Mouse (Mus musculus) embryonic facial prominence, embryonic 11.5 days (tissue): ENCODE data around the gene Tex14. TPM values are rescaled to one million over a fixed set of nuclear protein-coding genes. Genes with fewer than 3 reads are reported as not detected.
"Not testable (repeated sequence)": the region's sequence is repeated elsewhere in the genome, so short reads cannot be mapped to it uniquely, and the experiment has no call there.

Experiments
- ATAC-seq: fragments of 200-750 bp; cut with Nextera tagmentation; replicated peaks from 2 replicates; pipeline ENCODE4 v1.8.0; 2017; ENCODE audit warnings: low read depth; ENCODE audit not compliant: insufficient number of reproducible peaks, low FRiP score, low TSS enrichment
- DNase-seq: peaks from one replicate; pipeline ENCODE4 v3.0.0-alpha.2; 2015; ENCODE audit warnings: low spot score
- H3K27ac ChIP-seq: fragments of 300-500 bp; sonication (generic); replicated peaks from 2 replicates; pipeline ENCODE4 v1.5.1; 2014; ENCODE audit warnings: mild to moderate bottlenecking, low read depth, low read length, control low read depth
- H3K27me3 ChIP-seq: fragments of 300-500 bp; sonication (generic); 2 replicates; pipeline ENCODE4 v1.6.1; 2014; ENCODE audit warnings: mild to moderate bottlenecking, low read length, moderate library complexity, mixed read lengths; ENCODE audit not compliant: control insufficient read depth, insufficient read depth
- H3K36me3 ChIP-seq: fragments of 300-500 bp; sonication (generic); replicated peaks from 2 replicates; pipeline ENCODE4 v1.6.1; 2014; ENCODE audit warnings: low read depth, mild to moderate bottlenecking, low read length, moderate library complexity, mixed read lengths; ENCODE audit not compliant: control insufficient read depth, insufficient read depth
- H3K4me1 ChIP-seq: fragments of 300-500 bp; sonication (generic); 2 replicates; pipeline ENCODE4 v1.6.1; 2014; ENCODE audit warnings: low read length, mixed read lengths; ENCODE audit not compliant: control insufficient read depth, insufficient read depth
- H3K4me2 ChIP-seq: fragments of 300-500 bp; sonication (generic); 2 replicates; pipeline ENCODE4 v1.6.1; 2014; ENCODE audit warnings: low read depth, mild to moderate bottlenecking, control low read depth, low read length, moderate library complexity
- H3K4me3 ChIP-seq: fragments of 300-500 bp; sonication (generic); 2 replicates; pipeline ENCODE4 v1.5.1; 2014; ENCODE audit warnings: low read depth, low read length, control low read depth
- H3K9ac ChIP-seq: fragments of 300-500 bp; sonication (generic); replicated peaks from 2 replicates; pipeline ENCODE4 v1.6.1; 2014; ENCODE audit warnings: mild to moderate bottlenecking, control low read depth, low read length
- H3K9me3 ChIP-seq: fragments of 300-500 bp; sonication (generic); replicated peaks from 2 replicates; pipeline ENCODE4 v1.6.1; 2016; ENCODE audit warnings: mild to moderate bottlenecking, low read length, inconsistent platforms, mixed read lengths; ENCODE audit not compliant: control insufficient read depth
- WGBS: fragments of 180-500 bp; shearing (Covaris S2); extraction: QIAGEN DNeasy Blood & Tissue Kit; methylation state at CpG from one replicate; pipeline ENCODE4 v1.1.7; 2014; 5-methylcytosine and 5-hydroxymethylcytosine counted together
- polyA plus RNA-seq: library from polyadenylated mRNA; unstranded; fragments of >200 nt; fragmentation: Nextera tagmentation; extraction: Ambion mirVana; gene quantifications from 2 replicates; pipeline ENCODE4 v1.2.1, GENCODE M21; 2014

Gene Tex14
- polyA plus RNA-seq, 1 experiment from 2014 or later: 0.80 TPM

DNA sequence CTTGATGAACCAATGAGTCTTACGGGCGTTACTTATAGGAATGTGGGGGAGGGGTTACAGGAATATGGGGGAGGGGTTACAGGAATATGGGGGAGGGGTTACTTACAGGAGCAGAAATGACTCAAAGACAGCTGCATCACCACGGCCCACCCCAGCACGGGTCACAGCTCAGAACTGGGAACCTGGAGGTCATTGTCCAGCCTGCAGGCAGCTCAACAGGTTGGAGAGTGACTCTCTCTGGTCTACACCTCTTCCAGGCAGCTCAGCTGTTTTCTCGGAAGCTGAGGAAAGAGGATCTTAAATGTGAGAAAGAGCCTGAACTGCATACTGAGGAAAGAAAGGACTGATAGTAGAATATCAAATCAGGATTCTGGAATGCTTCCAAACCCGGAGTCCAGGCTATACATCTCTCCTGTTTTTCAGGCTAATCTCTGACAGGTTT is 16.9 kb downstream of the Tex14 start:
- no peak for ATAC-seq
- H3K36me3 ChIP-seq: no peaks in the 10 kb centered on the region
- H3K4me1 ChIP-seq: no peaks in the 10 kb centered on the region
- no peaks in the 10 kb centered on the region for H3K9me3 ChIP-seq
- H3K27ac ChIP-seq: no peak overlapping the region
- H3K4me2 ChIP-seq: peak overlapping the region; percentile 0; the same call in 1 of the 2 replicates
- H3K27me3 ChIP-seq: no peaks in the 10 kb centered on the region
- H3K4me3 ChIP-seq: no peak overlapping the region
- WGBS: 20% methylated on average over 6 of the region's 6 CpGs
- peak overlapping the region; percentile 0; the same call in 1 of the 2 replicates for H3K9ac ChIP-seq
- DNase-seq: peak; percentile 49

DNA sequence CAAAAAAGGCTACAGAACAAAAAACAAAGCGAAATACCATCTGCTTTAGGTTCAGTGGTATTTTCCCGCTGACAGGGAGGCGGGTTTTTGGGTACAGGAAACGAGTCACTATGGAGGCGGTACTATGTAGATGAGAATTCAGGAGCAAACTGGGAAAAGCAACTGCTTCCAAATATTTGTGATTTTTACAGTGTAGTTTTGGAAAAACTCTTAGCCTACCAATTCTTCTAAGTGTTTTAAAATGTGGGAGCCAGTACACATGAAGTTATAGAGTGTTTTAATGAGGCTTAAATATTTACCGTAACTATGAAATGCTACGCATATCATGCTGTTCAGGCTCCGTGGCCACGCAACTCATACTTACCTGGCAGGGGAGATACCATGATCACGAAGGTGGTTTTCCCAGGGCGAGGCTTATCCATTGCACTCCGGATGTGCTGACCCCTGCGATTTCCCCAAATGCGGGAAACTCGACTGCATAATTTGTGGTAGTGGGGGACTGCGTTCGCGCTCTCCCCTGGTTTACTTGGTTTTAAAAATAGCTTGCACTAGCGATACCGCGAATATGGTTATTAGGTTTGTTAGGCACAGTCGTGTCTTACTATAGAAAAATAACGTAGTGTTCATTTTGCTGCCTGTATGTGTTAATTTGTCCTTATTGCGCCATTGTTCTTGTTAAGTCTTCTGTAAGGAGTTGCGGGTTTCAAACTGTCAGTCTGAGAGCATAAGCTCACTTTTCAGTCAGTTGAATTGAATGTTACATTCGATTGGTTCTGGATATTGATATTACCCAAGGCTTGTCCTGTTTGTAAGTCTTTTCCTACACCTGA is 17.9 kb downstream of the Tex14 start:
- Histone ChIP-seq H3K4me2 (peak overlapping the region; percentile 0; the same call in 1 of the 2 replicates), H3K9ac (no peak overlapping the region), H3K9me3 (no peaks in the 10 kb centered on the region), H3K4me3 (no peak overlapping the region), H3K27me3 (no peaks in the 10 kb centered on the region), H3K4me1 (no peaks in the 10 kb centered on the region), H3K36me3 (no peaks in the 10 kb centered on the region), H3K27ac (0 out of 2 replicates have a peak overlapping the region, but pooled peaks have one; percentile 49)
- WGBS: under 1% methylated on average over 25 of the region's 26 CpGs
- DNase-seq (peak; percentile 93), ATAC-seq (peak; percentile 79)

DNA sequence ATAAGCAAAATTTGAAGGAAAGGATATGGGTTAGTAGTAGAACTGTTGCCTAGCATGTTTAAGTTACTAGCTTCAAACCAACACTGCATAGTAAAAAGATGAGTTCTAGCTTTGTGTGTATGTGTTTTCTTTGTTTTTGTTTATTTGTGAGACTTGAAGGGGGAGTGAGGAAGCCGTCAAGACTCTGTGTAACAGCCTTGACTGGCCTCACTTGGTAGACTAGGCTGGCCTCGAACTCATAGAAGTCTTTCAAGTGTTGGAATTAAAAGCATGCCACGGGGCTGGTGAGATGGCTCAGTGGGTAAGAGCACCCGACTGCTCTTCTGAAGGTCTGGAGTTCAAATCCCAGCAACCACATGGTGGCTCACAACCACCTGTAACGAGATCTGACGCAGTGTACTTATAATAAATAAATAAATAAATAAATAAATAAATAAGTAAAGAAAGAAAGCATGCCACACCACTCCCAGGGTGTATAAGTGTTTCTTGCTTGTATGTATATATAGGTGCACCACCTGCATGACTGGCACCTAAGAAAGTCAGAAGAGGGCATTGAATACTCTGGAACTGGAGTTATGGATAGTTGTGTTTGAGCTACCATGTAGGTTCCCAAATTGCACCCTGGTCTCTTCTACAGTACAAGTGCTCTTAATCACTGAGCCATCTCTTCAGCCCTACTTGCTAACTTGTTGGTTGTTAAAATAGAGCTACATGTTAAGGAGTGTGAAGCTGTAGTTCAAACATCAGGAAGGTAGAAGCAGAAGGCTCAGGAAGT is 18.9 kb downstream of the Tex14 start:
- 45% methylated on average over 6 of the region's 6 CpGs for WGBS
- Histone ChIP-seq H3K27me3 (no peaks in the 10 kb centered on the region), H3K36me3 (no peaks in the 10 kb centered on the region), H3K9me3 (no peaks in the 10 kb centered on the region), H3K4me2 (no peak overlapping the region), H3K9ac (no peak overlapping the region), H3K4me3 (no peak overlapping the region), H3K27ac (0 out of 2 replicates have a peak overlapping the region, but pooled peaks have one; percentile 28), H3K4me1 (no peaks in the 10 kb centered on the region)
- DNase-seq (no peak), ATAC-seq (no peak)

DNA sequence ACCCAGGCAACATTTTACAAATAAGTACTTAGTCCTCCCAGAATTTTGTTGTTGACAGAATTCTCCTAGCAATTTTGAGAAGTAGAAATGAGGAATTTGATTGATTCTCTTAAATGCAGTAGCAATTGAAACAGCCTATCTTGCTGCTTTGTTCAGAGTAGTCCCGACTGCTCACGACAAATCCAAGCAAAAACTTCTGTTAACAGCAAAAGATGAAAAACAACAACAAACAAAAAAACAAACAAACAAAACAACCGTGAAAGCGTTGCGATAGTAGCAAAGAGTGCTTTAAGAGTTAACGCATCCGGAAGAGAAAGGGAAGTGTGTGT is 21.2 kb downstream of the Tex14 start:
- Histone ChIP-seq H3K9me3 (no peaks in the 10 kb centered on the region), H3K27me3 (no peaks in the 10 kb centered on the region), H3K36me3 (no peaks in the 10 kb centered on the region), H3K4me1 (no peaks in the 10 kb centered on the region), H3K9ac (peak overlapping the region; percentile 46; the same call in 1 of the 2 replicates), H3K4me2 (peak overlapping the region; percentile 19), H3K27ac (no peak overlapping the region), H3K4me3 (0 out of 2 replicates have a peak overlapping the region, but pooled peaks have one; percentile 11)
- WGBS: under 1% methylated on average over 7 of the region's 7 CpGs
- ATAC-seq (no peak), DNase-seq (no peak)

DNA sequence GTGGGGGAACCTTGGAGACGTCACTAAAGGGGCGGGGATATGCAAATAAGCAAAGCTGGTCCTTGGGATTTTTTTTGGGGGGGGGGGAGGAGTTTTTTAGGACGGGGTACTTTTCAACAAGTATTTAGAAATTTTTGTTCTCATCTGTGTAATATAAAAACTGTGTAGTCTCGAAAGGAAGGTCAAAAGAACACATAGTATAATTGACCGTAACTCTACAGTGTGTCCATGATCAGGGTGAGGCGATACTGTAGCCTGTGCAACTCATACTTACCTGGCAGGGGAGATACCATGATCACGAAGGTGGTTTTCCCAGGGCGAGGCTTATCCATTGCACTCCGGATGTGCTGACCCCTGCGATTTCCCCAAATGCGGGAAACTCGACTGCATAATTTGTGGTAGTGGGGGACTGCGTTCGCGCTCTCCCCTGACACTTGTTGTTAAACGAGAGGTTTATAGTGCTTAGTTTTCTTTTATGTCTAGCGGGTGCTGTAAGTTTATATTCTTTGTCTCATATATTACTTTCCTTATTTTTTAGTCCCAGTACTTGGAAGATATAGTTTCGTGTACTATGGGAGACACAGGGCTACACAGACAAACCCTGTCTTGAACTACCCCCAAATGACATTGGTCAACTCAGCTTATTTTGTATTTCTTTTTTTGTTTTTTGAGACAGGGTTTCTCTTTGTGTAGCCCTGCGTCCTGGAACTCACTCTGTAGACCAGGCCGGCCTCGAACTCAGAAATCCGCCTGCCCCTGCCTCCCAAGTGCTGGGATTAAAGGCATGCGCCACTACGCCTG is 21.8 kb downstream of the Tex14 start:
- Histone ChIP-seq H3K4me3 (0 out of 2 replicates have a peak overlapping the region, but pooled peaks have one; percentile 11), H3K27ac (0 out of 2 replicates have a peak overlapping the region, but pooled peaks have one; percentile 31), H3K9ac (peak overlapping the region; percentile 46; the same call in 1 of the 2 replicates), H3K4me2 (peak overlapping the region; percentile 19)
- not testable (repeated sequence) for H3K27me3 ChIP-seq, H3K36me3 ChIP-seq, H3K9me3 ChIP-seq, H3K4me1 ChIP-seq
- WGBS: under 1% methylated on average over 23 of the region's 24 CpGs
- ATAC-seq: peak; percentile 94
- DNase-seq: peak; percentile 92

DNA sequence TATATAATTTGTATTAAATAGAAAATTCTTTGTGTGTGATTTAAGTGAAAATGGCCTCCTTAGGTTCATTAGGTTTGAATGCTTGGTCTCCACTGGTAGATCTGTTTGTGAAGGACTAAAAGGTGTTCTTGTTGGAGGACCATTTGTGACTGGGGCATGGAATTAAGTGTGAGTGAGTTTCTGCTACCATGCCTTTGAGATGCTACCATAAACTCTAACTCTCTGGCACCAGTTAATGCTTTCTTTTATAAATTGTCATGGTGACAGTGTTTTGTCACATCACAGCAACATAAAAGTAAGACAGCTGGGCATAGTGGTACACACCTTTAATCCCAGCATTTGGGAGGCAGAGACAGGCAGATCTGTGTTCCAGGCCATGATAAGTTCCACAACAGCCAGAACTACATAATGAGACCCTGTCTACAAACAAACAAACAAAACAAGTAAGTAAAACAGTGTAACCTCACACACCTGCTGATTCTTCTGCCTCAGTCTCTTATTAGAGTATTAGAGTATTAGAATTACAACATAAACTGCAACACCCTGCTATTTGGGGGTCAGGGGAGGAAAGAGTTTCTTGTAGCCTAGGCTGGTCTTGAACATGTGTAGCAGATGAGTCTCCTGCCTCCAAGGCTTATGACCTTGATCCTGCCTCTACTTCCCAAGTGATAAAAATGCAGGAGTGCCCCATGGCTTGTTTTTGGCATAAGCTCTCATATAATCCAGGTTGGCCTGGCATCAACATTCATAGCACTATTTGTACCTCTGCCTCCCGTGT is 22.6 kb downstream of the Tex14 start:
- H3K27ac ChIP-seq: 0 out of 2 replicates have a peak overlapping the region, but pooled peaks have one; percentile 31
- H3K9ac ChIP-seq: no peak overlapping the region
- no peaks in the 10 kb centered on the region for H3K9me3 ChIP-seq
- no peaks in the 10 kb centered on the region for H3K36me3 ChIP-seq
- WGBS: 47% methylated on average over 1 of the region's 1 CpGs
- no peaks in the 10 kb centered on the region for H3K27me3 ChIP-seq
- no peak for DNase-seq
- H3K4me1 ChIP-seq: no peaks in the 10 kb centered on the region
- ATAC-seq: no peak
- H3K4me3 ChIP-seq: no peak overlapping the region
- no peak overlapping the region for H3K4me2 ChIP-seq

DNA sequence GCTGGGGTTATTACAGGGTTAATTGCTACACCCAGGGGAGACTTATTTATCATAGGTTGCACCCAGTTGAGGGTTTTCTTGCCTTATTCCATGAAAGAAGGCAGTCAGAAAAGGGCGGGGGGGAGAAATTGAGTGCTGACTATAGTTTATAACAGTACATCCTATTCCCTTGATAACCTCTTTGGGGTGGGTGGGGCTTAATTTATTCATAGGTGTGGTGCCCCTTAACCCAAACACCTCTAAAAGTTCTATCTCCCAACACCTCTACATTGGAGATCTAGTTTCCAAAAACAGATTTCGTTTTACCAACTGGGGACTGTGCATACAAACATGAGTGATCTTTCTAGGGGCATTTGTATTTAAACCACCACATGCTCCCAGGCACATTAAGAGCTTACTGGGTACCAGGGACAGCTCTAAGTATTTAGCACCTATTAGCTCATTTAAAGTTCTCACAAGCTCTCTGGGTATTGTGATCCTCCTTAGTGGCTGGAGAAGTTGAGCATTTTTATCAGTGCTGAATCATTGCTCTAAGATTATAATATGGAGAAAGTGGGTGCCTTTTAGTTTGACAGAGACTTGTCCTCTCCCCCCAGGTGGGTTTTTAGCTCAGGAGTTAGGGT is 23.3 kb downstream of the Tex14 start:
- Histone ChIP-seq H3K4me3 (no peak overlapping the region), H3K4me2 (no peak overlapping the region), H3K4me1 (no peaks in the 10 kb centered on the region), H3K27me3 (no peaks in the 10 kb centered on the region), H3K36me3 (no peaks in the 10 kb centered on the region), H3K27ac (no peak overlapping the region), H3K9me3 (no peaks in the 10 kb centered on the region), H3K9ac (no peak overlapping the region)
- WGBS: 72% methylated on average over 2 of the region's 2 CpGs
- DNase-seq: no peak
- no peak for ATAC-seq
